Mouse (Mus musculus) lung, adult 10 weeks (tissue): Measurements from ENCODE around the gene Kcnh2. TPM values are rescaled to one million over a fixed set of nuclear protein-coding genes. Genes with fewer than 3 reads are reported as not detected.

Source experiments
- polyA plus RNA-seq: library from polyadenylated mRNA; stranded (reverse); fragments of 350-450 nt; fragmentation: Illumina TruSeq; extraction: RNeasy Lipid Tissue Mini Kit (QIAGEN cat#74804); gene quantifications from one replicate; pipeline ENCODE4 v1.2.3, GENCODE M21; 2014; ENCODE audit warnings: low read depth, low replicate concordance; ENCODE audit not compliant: insufficient read depth

Kcnh2 gene
- 6.5 TPM for polyA plus RNA-seq

DNA sequence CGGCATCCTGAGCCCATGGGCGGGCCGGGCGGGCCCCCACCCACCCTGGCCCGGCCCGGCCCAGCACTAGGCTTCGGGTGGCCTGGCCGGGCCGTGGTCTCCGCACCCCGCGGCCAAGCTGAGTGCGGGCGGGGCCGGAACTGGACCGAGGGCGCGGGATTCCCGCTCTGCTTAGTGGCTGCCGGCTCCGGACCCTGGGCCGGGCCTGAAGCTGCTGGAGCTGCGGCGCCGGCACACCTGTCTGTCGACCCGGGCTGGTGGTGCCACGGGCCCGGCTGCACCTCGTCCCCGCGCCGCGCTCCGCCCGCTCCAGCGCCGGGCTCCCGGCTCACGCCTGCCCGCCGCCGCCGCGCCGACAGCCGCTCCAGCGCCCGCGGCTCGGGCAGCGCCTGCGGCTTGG lies at the start of gene Kcnh2:
TSS of gene Kcnh2 (minus strand) at position 327 of the 400 bp plus-strand sequence.

DNA sequence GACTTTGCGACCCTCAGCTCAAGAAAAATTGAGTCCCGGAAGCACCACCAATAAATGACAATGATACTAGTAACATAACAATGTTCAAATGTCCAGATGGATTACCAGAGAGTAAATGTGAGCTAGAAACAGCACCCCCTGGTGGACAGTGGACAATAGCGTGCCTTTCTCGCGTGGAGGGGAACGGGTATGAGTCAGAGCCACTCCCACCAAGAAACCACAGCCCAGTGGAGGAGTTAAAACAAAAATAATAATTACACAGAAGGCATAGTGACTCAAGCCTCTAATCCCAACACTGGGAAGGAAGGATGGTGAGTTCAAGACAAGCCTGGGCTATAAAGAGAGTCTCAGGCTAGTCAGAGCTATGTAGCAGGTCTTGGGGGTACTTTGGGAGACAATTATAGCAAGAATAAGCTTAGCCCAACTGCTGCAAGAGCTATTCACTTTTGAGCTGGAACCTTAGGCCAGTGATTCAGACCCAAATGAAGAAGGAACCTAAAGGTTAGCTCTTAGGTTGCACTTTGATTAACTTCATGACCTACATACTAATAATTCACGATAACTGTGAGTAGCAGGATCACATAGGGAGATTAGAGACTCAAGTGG lies 42.1 kb upstream of the Kcnh2 start, which contains the start of gene Abcb8:
TSS of gene Abcb8 (plus strand) at position 272 of the 606 bp plus-strand sequence.

DNA sequence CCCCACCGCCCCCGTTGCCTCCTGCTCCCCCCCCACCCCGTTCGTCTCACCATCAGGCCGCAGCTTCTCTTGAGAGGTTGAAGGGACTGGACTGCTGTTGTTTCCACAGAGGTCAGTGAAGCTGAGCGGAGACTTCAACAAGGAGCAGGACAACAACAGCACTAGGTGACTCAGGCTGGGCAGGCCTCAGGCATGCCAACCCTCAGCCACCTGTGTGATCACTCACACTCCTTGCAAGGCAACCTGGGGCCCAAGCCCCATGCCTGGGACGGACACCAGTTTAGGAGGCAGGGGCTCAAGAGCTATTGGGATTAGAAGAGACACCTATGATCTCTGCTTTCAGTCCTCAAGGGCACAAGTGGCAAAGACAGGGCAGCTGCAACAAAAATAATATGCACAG lies 40.5 kb upstream of the Kcnh2 start, which contains the start of gene Atg9b:
TSS of gene Atg9b (minus strand) at position 280 of the 400 bp plus-strand sequence.

DNA sequence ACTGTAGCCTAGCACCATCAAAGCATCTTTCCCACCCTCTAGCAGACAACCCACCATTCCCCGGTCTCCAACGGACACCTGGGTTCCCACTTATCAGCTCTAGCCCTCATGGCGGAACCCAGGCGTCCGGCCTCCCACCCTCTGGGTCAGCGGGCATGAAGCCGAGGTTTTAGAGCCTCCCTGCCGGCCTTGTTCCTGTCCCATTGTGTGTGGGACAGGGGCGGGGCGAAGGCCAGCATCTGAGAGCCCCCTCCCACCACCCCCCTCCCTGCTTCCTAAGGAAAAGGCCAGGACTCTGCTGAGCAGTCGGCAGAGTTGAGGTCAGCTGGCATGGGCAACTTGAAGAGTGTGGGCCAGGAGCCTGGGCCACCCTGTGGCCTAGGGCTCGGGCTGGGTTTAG lies 13.1 kb upstream of the Kcnh2 start, which contains the start of gene Nos3:
TSS of gene Nos3 (plus strand) at position 303 of the 400 bp plus-strand sequence.

Other genes with a start within 250 kb of the Kcnh2 start
- 3.5 TPM for gene Nupl2, start 186.6 kb downstream of the Kcnh2 start, polyA plus RNA-seq
- 5.8 TPM for gene Nos3, start 13.2 kb upstream of the Kcnh2 start, polyA plus RNA-seq
- 0.32 TPM for gene Atg9b, start 40.5 kb upstream of the Kcnh2 start, polyA plus RNA-seq
- gene Abcb8, start 42.1 kb upstream of the Kcnh2 start, polyA plus RNA-seq, result 12.1 TPM
- gene Asic3, start 61.8 kb upstream of the Kcnh2 start, polyA plus RNA-seq, result not detected
- gene Cdk5, start 71.9 kb upstream of the Kcnh2 start, polyA plus RNA-seq, result 23.5 TPM
- gene Slc4a2, start 72.2 kb upstream of the Kcnh2 start, polyA plus RNA-seq, result 23.9 TPM
- gene Fastk, start 93.7 kb upstream of the Kcnh2 start, polyA plus RNA-seq, result 37.4 TPM
- gene Tmub1, start 96.2 kb upstream of the Kcnh2 start, polyA plus RNA-seq, result 15.2 TPM
- gene Agap3, start 100.6 kb upstream of the Kcnh2 start, polyA plus RNA-seq, result 57.4 TPM
- gene Gbx1, start 175.6 kb upstream of the Kcnh2 start, polyA plus RNA-seq, result 0.07 TPM
- gene Asb10, start 189.4 kb upstream of the Kcnh2 start, polyA plus RNA-seq, result 0.51 TPM
- gene 4931409K22Rik, start 205.2 kb upstream of the Kcnh2 start, polyA plus RNA-seq, result not detected
- gene Abcf2, start 225.9 kb upstream of the Kcnh2 start, polyA plus RNA-seq, result 28.4 TPM
- 12.6 TPM for gene Chpf2, start 235.1 kb upstream of the Kcnh2 start, polyA plus RNA-seq